13 mouse cellular contexts compared by ENCODE assay signal in genomic region chr14:56366712-56367111, GRCm38 (mm10). TPM values are rescaled to one million over a fixed set of nuclear protein-coding genes. Genes with fewer than 3 reads are reported as not detected.
DNase-seq lines count a peak whose midpoint lies in the region; ATAC-seq lines count a peak whose summit lies in the region.
"Had no signal": no experiment of that assay in that cellular context is flagged by ENCODE, and none has a peak within 500 bp of the region (broad histone marks: within the 10 kb centered on the region; RNA-seq: fewer than 3 reads in every experiment).

No protein-coding gene starts in this region.

- H3K4me3 ChIP-seq in heart, embryonic 15.5 days: 0 out of 2 replicates have a peak overlapping the region, but pooled peaks have one; percentile 4
- H3K4me3 ChIP-seq in kidney, embryonic 15.5 days (replicated peaks): no peak overlapping the region
- no peak overlapping the region for H3K4me3 ChIP-seq in forebrain, embryonic 11.5 days (ENCODE audit: low read depth, low read length)
- H3K4me3 ChIP-seq: forebrain, embryonic 10.5 days; layer of hippocampus, adult 2 months; megakaryocyte, embryonic 14.5 days had no signal

- H3K9ac ChIP-seq in heart, embryonic 15.5 days: no peak overlapping the region
- H3K9ac ChIP-seq in kidney, embryonic 15.5 days: no peak overlapping the region
- H3K9ac ChIP-seq in forebrain, embryonic 11.5 days (ENCODE audit: low read length): no peak overlapping the region

- ATAC-seq in heart, embryonic 15.5 days (replicated peaks; ENCODE audit: insufficient number of reproducible peaks, insufficient read depth, low FRiP score, low read depth): no peak
- no peak for ATAC-seq in kidney, embryonic 15.5 days (replicated peaks; ENCODE audit: low FRiP score)
- no peak for ATAC-seq in forebrain, embryonic 11.5 days (replicated peaks; ENCODE audit: low FRiP score)

- H3K4me1 ChIP-seq in heart, embryonic 15.5 days (replicated peaks): peaks cover 7% of the 10 kb centered on the region
- H3K4me1 ChIP-seq in kidney, embryonic 15.5 days: peaks cover 19% of the 10 kb centered on the region
- 0 out of 2 replicates have a peak, but pooled peaks cover 2% of the 10 kb centered on the region for H3K4me1 ChIP-seq in forebrain, embryonic 11.5 days (replicated peaks; ENCODE audit: control insufficient read depth, insufficient read depth, low read length)

- H3K27ac ChIP-seq in heart, embryonic 15.5 days: no peak overlapping the region
- H3K27ac ChIP-seq in kidney, embryonic 15.5 days: no peak overlapping the region
- no peak overlapping the region for H3K27ac ChIP-seq in forebrain, embryonic 11.5 days (ENCODE audit: low read depth, low read length)
- H3K27ac ChIP-seq: forebrain, embryonic 10.5 days; layer of hippocampus, adult 2 months had no signal

- peak overlapping the region; percentile 10; the same call in 1 of the 2 replicates for H3K4me2 ChIP-seq in heart, embryonic 15.5 days
- H3K4me2 ChIP-seq in kidney, embryonic 15.5 days: peak overlapping the region; percentile 33
- H3K4me2 ChIP-seq in forebrain, embryonic 11.5 days (ENCODE audit: low read depth, low read length, severe bottlenecking): no peak overlapping the region

- H3K9me3 ChIP-seq in heart, embryonic 15.5 days (replicated peaks): no peaks in the 10 kb centered on the region
- H3K9me3 ChIP-seq in kidney, embryonic 15.5 days (replicated peaks): no peaks in the 10 kb centered on the region
- H3K9me3 ChIP-seq in forebrain, embryonic 11.5 days (ENCODE audit: control insufficient read depth, low read length): no peaks in the 10 kb centered on the region
- H3K9me3 ChIP-seq: forebrain, embryonic 10.5 days; megakaryocyte, embryonic 14.5 days had no signal

- H3K27me3 ChIP-seq in heart, embryonic 15.5 days: peaks cover 70% of the 10 kb centered on the region
- H3K27me3 ChIP-seq in kidney, embryonic 15.5 days: peaks cover 65% of the 10 kb centered on the region
- H3K27me3 ChIP-seq in forebrain, embryonic 11.5 days (ENCODE audit: control insufficient read depth, insufficient read depth, low read length): peaks cover 39% of the 10 kb centered on the region
- H3K27me3 ChIP-seq: CH12.LX had no signal

- 17% methylated on average over 15 of the region's 15 CpGs for WGBS in heart, embryonic 15.5 days
- WGBS in kidney, embryonic 15.5 days: 21% methylated on average over 15 of the region's 15 CpGs
- whole genome bisulfite sequencing in forebrain, embryonic 11.5 days: 37% methylated on average over 15 of the region's 15 CpGs

- no peak for DNase-seq in heart, adult 8-10 months (ENCODE audit: low spot score)
- peak; percentile 13 for DNase-seq in right cerebral cortex, postnatal 4 days
- DNase-seq in right cerebral cortex, postnatal 14 days: no peak
- peak; percentile 35 to 74 for DNase-seq in lung, postnatal 4 days
- DNase-seq in adrenal gland, postnatal 25 days: no peak
- no peak for DNase-seq in forebrain, embryonic 11.5 days (ENCODE audit: low spot score)
- DNase-seq: gastrocnemius, postnatal 14 days had no signal

- H3K36me3 ChIP-seq in heart, embryonic 15.5 days: no peaks in the 10 kb centered on the region
- H3K36me3 ChIP-seq in kidney, embryonic 15.5 days: no peaks in the 10 kb centered on the region
- no peaks in the 10 kb centered on the region for H3K36me3 ChIP-seq in forebrain, embryonic 11.5 days (ENCODE audit: control insufficient read depth, insufficient read depth, low read length)
- H3K36me3 ChIP-seq: forebrain, embryonic 10.5 days had no signal

RNA-seq across cellular contexts. Expression of gene Atp12a, which starts 1.8 kb away (rescaled TPM):
- polyA plus RNA-seq in heart, embryonic 15.5 days (2015; fragmentation: Nextera tagmentation; extraction: Ambion mirVana): 0.09 and 0.20 TPM in 2 replicates
- not detected for total RNA-seq in heart, adult 8-10 months (2022)
- 1.5 and 1.6 TPM in 2 replicates for polyA plus RNA-seq in kidney, embryonic 15.5 days (2015; fragmentation: Nextera tagmentation; extraction: Ambion mirVana)
- not detected in 2 replicates for total RNA-seq in adrenal gland, postnatal 25 days (2021)
- 0.04 TPM in 1 of 2 replicates, not detected in the other for polyA plus RNA-seq in forebrain, embryonic 11.5 days (2014; fragmentation: Nextera tagmentation; extraction: Ambion mirVana)
- total RNA-seq: CH12.LX; gastrocnemius, postnatal 14 days; layer of hippocampus, adult 2 months had no signal
- polyA plus RNA-seq: forebrain, embryonic 10.5 days had no signal

RNA-seq across cellular contexts. Expression of gene Rnf17, which starts 35.7 kb away (rescaled TPM):
- 1.8 and 2.1 TPM in 2 replicates for polyA plus RNA-seq in heart, embryonic 15.5 days (2015; fragmentation: Nextera tagmentation; extraction: Ambion mirVana)
- total RNA-seq in heart, adult 8-10 months (2022): under 1 TPM; 0.38 to 0.79 (median 0.48) TPM
- polyA plus RNA-seq in kidney, embryonic 15.5 days (2015; fragmentation: Nextera tagmentation; extraction: Ambion mirVana): 1.1 and 1.5 TPM in 2 replicates
- total RNA-seq in adrenal gland, postnatal 25 days (2021): 1.6 and 1.7 TPM in 2 replicates
- polyA plus RNA-seq in forebrain, embryonic 11.5 days (2014; fragmentation: Nextera tagmentation; extraction: Ambion mirVana): 0.88 and 1.0 TPM in 2 replicates
- total RNA-seq: CH12.LX; gastrocnemius, postnatal 14 days had no signal

Comparison
In these comparisons a context has a peak if more than half of its experiments do, and no peak if none do; other contexts are left out.
1. DNase-seq: peak in right cerebral cortex, postnatal 4 days (single experiment) and lung, postnatal 4 days (2 of 2); none in heart, adult 8-10 months (single experiment), right cerebral cortex, postnatal 14 days (single experiment), adrenal gland, postnatal 25 days (single experiment) and forebrain, embryonic 11.5 days (single experiment).